Mouse (Mus musculus) adrenal gland, postnatal 14 days (tissue): Measurements from ENCODE around the gene Col5a3. TPM values are rescaled to one million over a fixed set of nuclear protein-coding genes. Genes with fewer than 3 reads are reported as not detected.
"Not testable (repeated sequence)": the region's sequence is repeated elsewhere in the genome, so short reads cannot be mapped to it uniquely, and the experiment has no call there.

Experiments used
- DNase-seq: peaks from one replicate; pipeline ENCODE4 v3.0.0; 2021; ENCODE audit warnings: mixed read lengths
- long read RNA-seq, 2 experiments: library from polyadenylated mRNA; stranded (forward); transcript quantifications; one replicate each; pipeline ENCODE4 v2.0.0; 2021
- total RNA-seq: library from RNA; stranded (reverse); gene quantifications from 2 replicates; pipeline ENCODE4 v1.2.3, GENCODE M21; 2021

Gene Col5a3
- total RNA-seq, result 114 and 117 TPM in 2 replicates
- long read RNA-seq, experiment 1, full-length matches to known transcripts, result 29 of 205 reads
- long read RNA-seq, experiment 1, partial matches to known transcripts, result 154 of 205 reads
- long read RNA-seq, experiment 1, other reads (novel, unspliced or antisense), result 22 of 205 reads
- long read RNA-seq, experiment 2, full-length matches to known transcripts, result 32 of 150 reads
- long read RNA-seq, experiment 2, partial matches to known transcripts, result 101 of 150 reads
- long read RNA-seq, experiment 2, other reads (novel, unspliced or antisense), result 17 of 150 reads

GRCm38 (mm10) chr9:20814521-20815272, at the start of gene Col5a3:
Gene Col5a3, minus strand, starts transcription at chr9:20815067.
- DNase-seq, result peak; percentile 85

- no peak for DNase-seq
Measured at GRCm38 (mm10) chr9:20862225-20862624, 47.4 kb upstream of the Col5a3 start.

- DNase-seq, result peak; percentile 32
Measured at GRCm38 (mm10) chr9:20861821-20862220, 47.0 kb upstream of the Col5a3 start.

- no peak for DNase-seq
Measured at GRCm38 (mm10) chr9:20859926-20860325, 45.1 kb upstream of the Col5a3 start.

- DNase-seq, result peak; percentile 77
Measured at GRCm38 (mm10) chr9:20857131-20857530, 42.3 kb upstream of the Col5a3 start.

- no peak for DNase-seq
Measured at GRCm38 (mm10) chr9:20850179-20850578, 35.3 kb upstream of the Col5a3 start.

GRCm38 (mm10) chr9:20842670-20843069, 27.8 kb upstream of the Col5a3 start:
- DNase-seq, result peak; percentile 40

GRCm38 (mm10) chr9:20842211-20842610, 27.3 kb upstream of the Col5a3 start:
- DNase-seq, result no peak

GRCm38 (mm10) chr9:20838931-20839330, 24.1 kb upstream of the Col5a3 start:
- no peak for DNase-seq

GRCm38 (mm10) chr9:20837184-20837947, 22.5 kb upstream of the Col5a3 start:
- no peak for DNase-seq

- DNase-seq, result not testable (repeated sequence)
Measured at GRCm38 (mm10) chr9:20835431-20835954, 20.6 kb upstream of the Col5a3 start.

- DNase-seq, result no peak
Measured at GRCm38 (mm10) chr9:20834881-20835280, 20.0 kb upstream of the Col5a3 start.

GRCm38 (mm10) chr9:20830901-20831643, 16.2 kb upstream of the Col5a3 start:
- peak; percentile 97 for DNase-seq

GRCm38 (mm10) chr9:20828127-20828526, 13.3 kb upstream of the Col5a3 start:
- no peak for DNase-seq

GRCm38 (mm10) chr9:20825781-20826180, 10.9 kb upstream of the Col5a3 start:
- DNase-seq, result no peak

GRCm38 (mm10) chr9:20822821-20823220, 8.0 kb upstream of the Col5a3 start:
- DNase-seq, result no peak

- DNase-seq, result no peak
Measured at GRCm38 (mm10) chr9:20820001-20820400, 5.1 kb upstream of the Col5a3 start.

- no peak for DNase-seq
Measured at GRCm38 (mm10) chr9:20818236-20818635, 3.4 kb upstream of the Col5a3 start, which contains the start of gene Rdh8. Gene Rdh8, plus strand, starts transcription at chr9:20818503.

- DNase-seq, result peak; percentile 83
Measured at GRCm38 (mm10) chr9:20812537-20813271, 2.2 kb downstream of the Col5a3 start.

- no peak for DNase-seq
Measured at GRCm38 (mm10) chr9:20810773-20811172, 4.1 kb downstream of the Col5a3 start.

- peak; percentile 34 for DNase-seq
Measured at GRCm38 (mm10) chr9:20810271-20810670, 4.6 kb downstream of the Col5a3 start.
